Mouse (Mus musculus) liver, embryonic 11.5 days (tissue): ENCODE results near the gene Adgrf4. TPM values are rescaled to one million over a fixed set of nuclear protein-coding genes. Genes with fewer than 3 reads are reported as not detected.

ENCODE experiments used
- polyA plus RNA-seq: library from polyadenylated mRNA; unstranded; fragments of >200 nt; fragmentation: Nextera tagmentation; extraction: Ambion mirVana; gene quantifications from 2 replicates; pipeline ENCODE4 v1.2.1, GENCODE M21; 2014

The Adgrf4 gene
- polyA plus RNA-seq, 1 experiment from 2014 or later: not detected

Other genes with a start within 250 kb of the Adgrf4 start
- gene Opn5, start 80.9 kb downstream of the Adgrf4 start, polyA plus RNA-seq: not detected in 2 replicates
- gene Adgrf2, start 49.9 kb upstream of the Adgrf4 start, polyA plus RNA-seq: 0.10 TPM in 1 of 2 replicates, not detected in the other
- gene Cd2ap, start 184.4 kb upstream of the Adgrf4 start, polyA plus RNA-seq: 22.2 and 22.7 TPM in 2 replicates